Mouse (Mus musculus) ovary, postnatal 14 days (tissue): Measurements from ENCODE around the gene Gfap.

Source experiments
- DNase-seq: peaks from one replicate; pipeline ENCODE4 v3.0.0; 2022; ENCODE audit warnings: low spot score

The Gfap gene

DNA sequence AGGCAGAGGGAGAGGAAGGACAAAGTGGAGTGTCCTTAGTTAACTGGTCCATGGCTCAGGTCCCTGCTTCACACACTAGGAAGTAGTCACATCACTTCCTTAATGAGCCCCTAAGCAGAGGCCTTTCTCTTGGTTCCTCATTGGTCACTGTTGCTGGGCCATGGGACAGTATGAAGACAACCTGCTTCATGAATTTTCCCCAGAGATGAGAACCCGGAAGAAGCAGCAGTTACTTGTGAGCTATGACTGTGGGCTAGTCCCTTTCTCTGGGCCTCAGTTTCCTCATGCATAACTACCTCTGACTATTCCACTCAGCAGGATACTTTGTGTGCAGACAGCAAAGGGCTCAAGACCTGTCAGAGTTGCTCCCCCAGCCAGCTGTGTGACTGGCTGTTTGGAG is 63.3 kb downstream of the Gfap start:
- DNase-seq: no peak
